Mouse (Mus musculus): ENCODE measurements around the gene Olfr658. TPM values are rescaled to one million over a fixed set of nuclear protein-coding genes. Genes with fewer than 3 reads are reported as not detected.

Gene Olfr658
- not detected in 2 replicates for polyA plus RNA-seq (2011; ENCODE audit: insufficient read depth, insufficient read length, low read depth, missing spikeins)

DNA sequence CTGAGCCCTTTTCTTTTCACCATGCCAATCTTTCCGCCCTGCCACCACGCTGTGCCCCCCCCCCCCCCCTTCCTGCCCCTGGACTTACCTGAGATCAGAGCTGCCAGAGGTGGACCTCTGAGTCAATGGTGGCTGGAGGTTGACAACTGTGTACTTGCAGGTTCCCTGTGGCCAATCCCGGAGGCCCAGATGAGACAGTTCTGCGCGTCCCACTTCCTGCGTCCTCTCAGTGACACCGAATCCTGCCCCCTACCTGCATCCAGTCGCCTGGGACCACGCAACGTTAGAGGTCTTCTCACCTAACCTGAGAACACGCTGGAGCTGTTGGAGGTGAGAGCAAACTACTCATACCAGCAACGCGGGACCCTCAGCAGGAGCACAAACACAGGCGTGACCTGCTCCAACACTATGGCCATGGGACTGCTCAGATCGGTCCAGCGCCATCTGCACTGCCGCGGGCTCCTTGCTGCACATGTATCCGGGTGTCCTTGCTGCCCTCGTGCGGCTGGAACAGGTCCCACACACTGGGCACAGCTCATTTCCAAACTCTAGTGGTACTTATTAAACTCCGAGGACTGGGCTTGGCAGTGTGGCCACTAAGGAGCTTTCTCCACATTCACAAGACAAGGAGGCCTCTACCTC lies at the start of gene Olfr658:
TSS of gene Olfr658 (minus strand) at position 465 of the 642 bp plus-strand sequence.
- Histone ChIP-seq H3K4me3 (ENCODE audit: low read depth, low read length) (peak within 1 kb of the TSS; percentile 53), H3K4me1 (ENCODE audit: control insufficient read depth, insufficient read depth, low read length) (no peaks in the 10 kb centered on the region), H3K27me3 (ENCODE audit: control insufficient read depth, insufficient read depth, low read length, poor library complexity, severe bottlenecking) (no peaks in the 10 kb centered on the region), H3K36me3 (ENCODE audit: control insufficient read depth, insufficient read depth, low read length, poor library complexity, severe bottlenecking) (no peaks in the 10 kb centered on the region), H3K27ac (ENCODE audit: insufficient read depth, low read length) (no peak within 1 kb of the TSS), H3K9ac (ENCODE audit: low read depth, poor library complexity, severe bottlenecking) (no peak within 1 kb of the TSS), H3K9me3 (replicated peaks; ENCODE audit: control insufficient read depth, insufficient read depth, low read length, poor library complexity, severe bottlenecking) (no peaks in the 10 kb centered on the region)
- TF ChIP-seq POLR2A (IDR thresholded peaks at IDR 0.05; ENCODE audit: insufficient read depth, low read length) (no peak), EP300 (IDR thresholded peaks at IDR 0.05; ENCODE audit: insufficient read depth, low read depth, low read length) (no peak), CTCF (IDR thresholded peaks at IDR 0.05; ENCODE audit: low read depth, low read length) (peak; percentile 68)

DNA sequence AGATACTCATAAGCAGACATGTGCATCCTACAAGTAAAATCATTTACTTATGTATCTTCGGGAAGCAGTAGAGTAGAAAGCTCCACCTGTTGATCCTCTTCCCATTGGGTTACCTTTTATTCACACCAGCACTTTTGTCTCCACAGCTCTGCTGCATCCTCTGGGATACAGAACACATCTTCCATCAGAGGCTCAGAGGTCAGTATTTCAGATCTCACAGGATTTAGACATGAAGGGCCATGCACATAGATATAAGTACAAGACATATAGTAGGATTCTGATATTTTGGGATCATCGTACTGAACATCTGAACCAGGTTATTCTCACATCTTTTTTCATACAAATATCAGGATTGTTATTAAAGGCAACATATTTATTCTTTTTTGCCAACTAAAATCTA lies 39.1 kb upstream of the Olfr658 start, which contains the start of gene Olfr661:
TSS of gene Olfr661 (plus strand) at position 301 of the 400 bp plus-strand sequence.
- Histone ChIP-seq H3K9ac (ENCODE audit: low read depth, poor library complexity, severe bottlenecking) (no peak within 1 kb of the TSS), H3K36me3 (ENCODE audit: control insufficient read depth, insufficient read depth, low read length, poor library complexity, severe bottlenecking) (no peaks in the 10 kb centered on the region), H3K9me3 (replicated peaks; ENCODE audit: control insufficient read depth, insufficient read depth, low read length, poor library complexity, severe bottlenecking) (no peaks in the 10 kb centered on the region), H3K4me1 (ENCODE audit: control insufficient read depth, insufficient read depth, low read length) (no peaks in the 10 kb centered on the region), H3K27me3 (ENCODE audit: control insufficient read depth, insufficient read depth, low read length, poor library complexity, severe bottlenecking) (no peaks in the 10 kb centered on the region), H3K4me3 (ENCODE audit: low read depth, low read length) (no peak within 1 kb of the TSS), H3K27ac (ENCODE audit: insufficient read depth, low read length) (no peak within 1 kb of the TSS)
- TF ChIP-seq CTCF (IDR thresholded peaks at IDR 0.05; ENCODE audit: low read depth, low read length) = no peak
- TF ChIP-seq EP300 (IDR thresholded peaks at IDR 0.05; ENCODE audit: insufficient read depth, low read depth, low read length) = no peak
- no peak for TF ChIP-seq POLR2A (IDR thresholded peaks at IDR 0.05; ENCODE audit: insufficient read depth, low read length)

DNA sequence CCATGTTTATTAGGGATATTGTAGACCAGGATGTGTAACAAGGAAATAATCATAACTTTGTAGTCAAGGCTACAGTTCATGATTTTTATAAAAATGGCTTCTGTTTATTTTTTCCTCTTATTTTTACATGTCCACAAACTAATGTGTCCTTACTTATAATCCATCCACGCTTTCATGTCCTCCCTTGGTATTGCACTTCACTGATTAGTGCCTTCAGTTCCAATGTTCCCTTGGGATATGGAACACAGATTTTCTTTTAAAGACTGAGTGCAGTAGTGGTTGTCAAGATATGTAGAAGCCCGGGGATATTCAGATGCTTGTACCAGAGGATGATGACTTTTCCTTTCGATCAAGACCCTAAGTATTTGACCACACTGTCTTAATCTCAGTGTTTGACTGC lies 19.3 kb upstream of the Olfr658 start, which contains the start of gene Olfr659:
TSS of gene Olfr659 (plus strand) at position 301 of the 400 bp plus-strand sequence.
- TF ChIP-seq POLR2A (IDR thresholded peaks at IDR 0.05; ENCODE audit: insufficient read depth, low read length) (no peak), EP300 (IDR thresholded peaks at IDR 0.05; ENCODE audit: insufficient read depth, low read depth, low read length) (no peak), CTCF (IDR thresholded peaks at IDR 0.05; ENCODE audit: low read depth, low read length) (no peak)
- Histone ChIP-seq H3K4me3 (ENCODE audit: low read depth, low read length) (no peak within 1 kb of the TSS), H3K27ac (ENCODE audit: insufficient read depth, low read length) (no peak within 1 kb of the TSS), H3K9me3 (replicated peaks; ENCODE audit: control insufficient read depth, insufficient read depth, low read length, poor library complexity, severe bottlenecking) (no peaks in the 10 kb centered on the region), H3K27me3 (ENCODE audit: control insufficient read depth, insufficient read depth, low read length, poor library complexity, severe bottlenecking) (no peaks in the 10 kb centered on the region; the same call in 1 of the 2 replicates), H3K4me1 (ENCODE audit: control insufficient read depth, insufficient read depth, low read length) (no peaks in the 10 kb centered on the region), H3K36me3 (ENCODE audit: control insufficient read depth, insufficient read depth, low read length, poor library complexity, severe bottlenecking) (no peaks in the 10 kb centered on the region), H3K9ac (ENCODE audit: low read depth, poor library complexity, severe bottlenecking) (no peak within 1 kb of the TSS)

DNA sequence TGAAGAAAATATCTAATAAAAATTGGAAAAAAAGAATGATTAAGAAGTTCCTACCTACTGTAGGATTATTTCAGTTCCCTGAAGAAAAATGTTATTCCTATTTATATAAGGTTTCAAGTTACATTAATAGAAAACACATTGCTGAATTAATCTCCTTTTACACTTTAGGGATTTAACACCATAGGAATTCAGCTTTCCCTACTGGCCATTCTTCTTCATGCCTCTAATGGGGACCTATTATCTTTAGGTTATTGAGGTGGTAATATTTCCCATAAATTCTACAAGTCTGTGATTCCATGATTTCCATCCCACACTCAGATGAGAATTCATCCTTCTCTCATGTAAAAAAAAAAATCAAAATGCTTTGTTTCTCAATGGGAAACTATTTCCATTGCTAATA lies 22.6 kb downstream of the Olfr658 start, which contains the start of gene Olfr657:
TSS of gene Olfr657 (plus strand) at position 301 of the 400 bp plus-strand sequence.
- no peak within 1 kb of the TSS for H3K27ac ChIP-seq (ENCODE audit: insufficient read depth, low read length)
- no peak within 1 kb of the TSS for H3K4me3 ChIP-seq (ENCODE audit: low read depth, low read length)
- H3K9ac ChIP-seq (ENCODE audit: low read depth, poor library complexity, severe bottlenecking) = no peak within 1 kb of the TSS
- no peaks in the 10 kb centered on the region for H3K9me3 ChIP-seq (replicated peaks; ENCODE audit: control insufficient read depth, insufficient read depth, low read length, poor library complexity, severe bottlenecking)
- no peaks in the 10 kb centered on the region for H3K27me3 ChIP-seq (ENCODE audit: control insufficient read depth, insufficient read depth, low read length, poor library complexity, severe bottlenecking)
- no peaks in the 10 kb centered on the region for H3K36me3 ChIP-seq (ENCODE audit: control insufficient read depth, insufficient read depth, low read length, poor library complexity, severe bottlenecking)
- no peaks in the 10 kb centered on the region for H3K4me1 ChIP-seq (ENCODE audit: control insufficient read depth, insufficient read depth, low read length)
- TF ChIP-seq POLR2A (IDR thresholded peaks at IDR 0.05; ENCODE audit: insufficient read depth, low read length) = no peak
- no peak for TF ChIP-seq EP300 (IDR thresholded peaks at IDR 0.05; ENCODE audit: insufficient read depth, low read depth, low read length)
- TF ChIP-seq CTCF (IDR thresholded peaks at IDR 0.05; ENCODE audit: low read depth, low read length) = no peak

DNA sequence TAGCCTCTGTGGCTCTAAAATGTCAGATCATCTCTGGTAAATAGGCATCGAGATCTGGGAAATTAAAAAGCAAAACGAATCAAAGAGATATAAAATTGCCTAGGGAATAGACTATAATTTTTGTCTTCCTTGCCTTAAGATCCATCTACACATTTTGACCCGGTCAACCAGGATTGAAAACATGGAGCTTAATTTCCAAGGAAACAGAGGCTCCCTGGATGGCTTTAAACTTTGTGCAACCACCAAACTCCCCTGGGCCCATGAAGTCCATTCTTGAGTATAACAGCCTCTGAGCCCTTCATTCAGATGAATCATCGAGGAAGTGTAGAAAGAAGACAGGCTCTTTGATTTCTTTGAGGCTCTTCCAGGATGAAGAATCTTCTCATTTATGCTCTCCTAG lies 33.5 kb downstream of the Olfr658 start, which contains the start of gene Olfr656:
TSS of gene Olfr656 (plus strand) at position 301 of the 400 bp plus-strand sequence.
- H3K9ac ChIP-seq (ENCODE audit: low read depth, poor library complexity, severe bottlenecking) = no peak within 1 kb of the TSS
- no peaks in the 10 kb centered on the region for H3K9me3 ChIP-seq (replicated peaks; ENCODE audit: control insufficient read depth, insufficient read depth, low read length, poor library complexity, severe bottlenecking)
- no peaks in the 10 kb centered on the region for H3K4me1 ChIP-seq (ENCODE audit: control insufficient read depth, insufficient read depth, low read length)
- TF ChIP-seq POLR2A (IDR thresholded peaks at IDR 0.05; ENCODE audit: insufficient read depth, low read length) (no peak), EP300 (IDR thresholded peaks at IDR 0.05; ENCODE audit: insufficient read depth, low read depth, low read length) (no peak), CTCF (IDR thresholded peaks at IDR 0.05; ENCODE audit: low read depth, low read length) (no peak)
- H3K36me3 ChIP-seq (ENCODE audit: control insufficient read depth, insufficient read depth, low read length, poor library complexity, severe bottlenecking) = no peaks in the 10 kb centered on the region
- H3K27ac ChIP-seq (ENCODE audit: insufficient read depth, low read length) = no peak within 1 kb of the TSS
- H3K27me3 ChIP-seq (ENCODE audit: control insufficient read depth, insufficient read depth, low read length, poor library complexity, severe bottlenecking) = no peaks in the 10 kb centered on the region
- no peak within 1 kb of the TSS for H3K4me3 ChIP-seq (ENCODE audit: low read depth, low read length)

DNA sequence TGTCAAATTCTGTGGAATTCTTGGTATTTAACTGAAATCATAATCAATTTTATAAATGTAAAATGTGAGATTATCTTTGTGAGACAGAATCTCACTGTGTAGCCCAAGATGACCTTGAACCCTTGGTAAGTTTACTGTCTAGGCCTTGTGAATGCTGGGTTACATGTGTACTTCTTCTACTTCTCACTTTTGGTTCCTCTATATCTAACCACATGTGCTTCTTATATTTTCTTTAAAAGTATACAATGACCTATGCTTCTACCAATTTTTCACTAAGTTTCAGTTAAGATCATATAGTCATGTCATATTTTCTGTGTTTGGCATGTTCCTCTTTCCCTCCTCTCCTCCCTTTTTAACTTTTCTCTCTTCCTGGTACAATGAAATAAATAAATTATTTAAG lies 42.4 kb downstream of the Olfr658 start:
- no peak overlapping the region for H3K27ac ChIP-seq (ENCODE audit: insufficient read depth, low read length)
- no peaks in the 10 kb centered on the region for H3K9me3 ChIP-seq (replicated peaks; ENCODE audit: control insufficient read depth, insufficient read depth, low read length, poor library complexity, severe bottlenecking)
- no peaks in the 10 kb centered on the region for H3K4me1 ChIP-seq (ENCODE audit: control insufficient read depth, insufficient read depth, low read length)
- H3K9ac ChIP-seq (ENCODE audit: low read depth, poor library complexity, severe bottlenecking) = no peak overlapping the region
- no peaks in the 10 kb centered on the region for H3K27me3 ChIP-seq (ENCODE audit: control insufficient read depth, insufficient read depth, low read length, poor library complexity, severe bottlenecking)
- no peak overlapping the region for H3K4me3 ChIP-seq (ENCODE audit: low read depth, low read length)
- TF ChIP-seq EP300 (IDR thresholded peaks at IDR 0.05; ENCODE audit: insufficient read depth, low read depth, low read length) (no peak), CTCF (IDR thresholded peaks at IDR 0.05; ENCODE audit: low read depth, low read length) (no peak), POLR2A (IDR thresholded peaks at IDR 0.05; ENCODE audit: insufficient read depth, low read length) (no peak)
- no peaks in the 10 kb centered on the region for H3K36me3 ChIP-seq (ENCODE audit: control insufficient read depth, insufficient read depth, low read length, poor library complexity, severe bottlenecking)
